Mouse (Mus musculus): ENCODE data around the gene Tox2.

DNA sequence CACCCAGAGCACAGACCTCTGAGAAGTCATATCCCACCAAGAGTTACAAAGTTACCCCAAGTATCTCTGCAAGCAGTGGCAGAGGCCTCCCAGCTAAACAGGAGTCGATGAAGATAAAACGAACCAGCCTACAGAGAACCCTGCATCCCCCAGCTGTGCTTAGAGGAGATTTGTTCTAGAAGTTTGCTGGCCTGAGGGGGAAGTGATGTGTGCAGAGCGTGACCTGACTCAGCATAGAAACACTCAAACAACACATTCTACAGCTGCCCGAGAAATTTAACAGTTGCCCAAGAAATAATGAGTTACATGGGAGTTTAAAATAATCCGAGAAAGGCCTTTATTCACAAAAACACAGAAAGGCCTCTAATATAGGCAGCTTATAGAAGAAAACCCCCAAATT lies 155.7 kb downstream of the Tox2 start:
- TF ChIP-seq HCFC1 (IDR thresholded peaks at IDR 0.05; ENCODE audit: borderline replicate concordance, insufficient read depth, low read length) (no peak), MAFK (IDR thresholded peaks at IDR 0.05; ENCODE audit: insufficient read depth, low read depth, low read length) (no peak)

Measured in ES-E14 (cell line).